Comparison of ENCODE assay signal across 8 mouse cellular contexts in the genomic region with DNA sequence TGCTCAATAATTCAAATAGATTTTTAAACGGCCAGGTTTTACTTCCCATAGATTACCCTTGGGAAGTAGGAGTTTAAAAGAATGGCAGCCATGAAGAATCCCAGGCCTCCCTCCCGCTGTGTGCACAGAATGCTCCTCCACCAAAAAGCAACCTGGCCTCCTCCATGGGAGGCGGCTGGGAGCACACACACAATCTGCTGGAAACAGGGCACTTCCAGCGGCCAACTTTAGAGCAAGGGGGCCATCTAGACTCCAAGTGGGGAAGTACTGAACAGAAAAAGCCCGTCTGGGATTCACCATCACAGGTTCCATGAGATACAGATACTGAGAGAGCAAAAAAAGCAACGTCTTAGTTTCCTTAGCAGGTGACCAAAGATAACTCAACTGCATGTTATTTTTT.
DNase-seq lines count a peak whose midpoint lies in the region; ATAC-seq and TF ChIP-seq lines count a peak whose summit lies in the region.

No protein-coding gene starts in this region.

- peak; percentile 74 for ATAC-seq in heart, postnatal 0 days (ENCODE audit: insufficient read depth, low read depth)
- ATAC-seq in heart, embryonic 12.5 days (ENCODE audit: insufficient number of reproducible peaks, low FRiP score), result no peak
- ATAC-seq in forebrain, embryonic 15.5 days (replicated peaks), result peak; percentile 92

- peak; percentile 30 for DNase-seq in heart, postnatal 0 days (ENCODE audit: low spot score)
- DNase-seq in brain, embryonic 18.5 days (ENCODE audit: low read depth, low spot score), result peak; percentile 68
- peak; percentile 63 to 73 for DNase-seq in left cerebral cortex, adult 18-20 months (ENCODE audit: low spot score in 2 of 2)
- DNase-seq in retina, postnatal 1 day, result peak; percentile 74
- DNase-seq in spleen, postnatal 4 days (ENCODE audit: low spot score in 2 of 2), result no peak
- DNase-seq in thymus, adult 2 months, result no peak

- H3K27ac ChIP-seq in heart, postnatal 0 days (ENCODE audit: low read depth), result no peak overlapping the region
- H3K27ac ChIP-seq in heart, embryonic 12.5 days (ENCODE audit: poor library complexity, severe bottlenecking), result no peak overlapping the region
- H3K27ac ChIP-seq in forebrain, embryonic 15.5 days (replicated peaks), result no peak overlapping the region
- no peak overlapping the region for H3K27ac ChIP-seq in thymus, adult 2 months (ENCODE audit: control insufficient read depth, insufficient read depth, low read length)

- H3K4me3 ChIP-seq in heart, postnatal 0 days (ENCODE audit: low read depth, low read length), result no peak overlapping the region
- H3K4me3 ChIP-seq in heart, embryonic 12.5 days, result no peak overlapping the region
- H3K4me3 ChIP-seq in forebrain, embryonic 15.5 days, result no peak overlapping the region
- H3K4me3 ChIP-seq in thymus, adult 2 months (ENCODE audit: control insufficient read depth, insufficient read depth, low read length), result no peak overlapping the region

- no peaks in the 10 kb centered on the region for H3K4me1 ChIP-seq in heart, postnatal 0 days (ENCODE audit: control insufficient read depth, insufficient read depth)
- H3K4me1 ChIP-seq in heart, embryonic 12.5 days (replicated peaks), result no peaks in the 10 kb centered on the region; the same call in 1 of the 2 replicates
- no peaks in the 10 kb centered on the region for H3K4me1 ChIP-seq in forebrain, embryonic 15.5 days
- H3K4me1 ChIP-seq in thymus, adult 2 months (replicated peaks; ENCODE audit: control insufficient read depth, insufficient read depth, low read length), result no peaks in the 10 kb centered on the region

- no peaks in the 10 kb centered on the region for H3K27me3 ChIP-seq in heart, postnatal 0 days (ENCODE audit: control insufficient read depth, insufficient read depth, low read length)
- no peaks in the 10 kb centered on the region for H3K27me3 ChIP-seq in heart, embryonic 12.5 days (replicated peaks)
- no peaks in the 10 kb centered on the region for H3K27me3 ChIP-seq in forebrain, embryonic 15.5 days
- H3K27me3 ChIP-seq in thymus, adult 2 months (ENCODE audit: control insufficient read depth, insufficient read depth, low read length), result no peaks in the 10 kb centered on the region

- WGBS in heart, postnatal 0 days, result 17% methylated on average over 6 of the region's 6 CpGs
- 8% methylated on average over 6 of the region's 6 CpGs for WGBS in heart, embryonic 12.5 days
- WGBS in forebrain, embryonic 15.5 days, result 11% methylated on average over 6 of the region's 6 CpGs
- 64% methylated on average over 6 of the region's 6 CpGs for WGBS in thymus, adult 2 months

- no peaks in the 10 kb centered on the region for H3K9me3 ChIP-seq in heart, postnatal 0 days (replicated peaks; ENCODE audit: control insufficient read depth, low read length)
- no peaks in the 10 kb centered on the region for H3K9me3 ChIP-seq in heart, embryonic 12.5 days (replicated peaks)
- no peaks in the 10 kb centered on the region for H3K9me3 ChIP-seq in forebrain, embryonic 15.5 days

- no peak overlapping the region for H3K9ac ChIP-seq in heart, postnatal 0 days (replicated peaks; ENCODE audit: low read depth, low read length)
- no peak overlapping the region for H3K9ac ChIP-seq in heart, embryonic 12.5 days
- no peak overlapping the region for H3K9ac ChIP-seq in forebrain, embryonic 15.5 days (replicated peaks)

- peak; percentile 63 for TF ChIP-seq CTCF in heart, postnatal 0 days (IDR thresholded peaks at IDR 0.05; ENCODE audit: low read depth)
- TF ChIP-seq CTCF in thymus, adult 2 months (IDR thresholded peaks at IDR 0.05; ENCODE audit: borderline replicate concordance, control insufficient read depth, extremely low read depth, insufficient read depth, low read length, poor library complexity), result no peak

- H3K36me3 ChIP-seq in heart, postnatal 0 days (replicated peaks; ENCODE audit: control insufficient read depth, insufficient read depth, low read length), result no peaks in the 10 kb centered on the region
- H3K36me3 ChIP-seq in heart, embryonic 12.5 days, result no peaks in the 10 kb centered on the region
- H3K36me3 ChIP-seq in forebrain, embryonic 15.5 days, result no peaks in the 10 kb centered on the region
- no peaks in the 10 kb centered on the region for H3K36me3 ChIP-seq in thymus, adult 2 months (ENCODE audit: control insufficient read depth, insufficient read depth, low read length)

- no peak for TF ChIP-seq EP300 in heart, postnatal 0 days (IDR thresholded peaks at IDR 0.05; ENCODE audit: low read depth)

- no peak overlapping the region for H3K4me2 ChIP-seq in heart, postnatal 0 days (ENCODE audit: low read depth, low read length)
- H3K4me2 ChIP-seq in heart, embryonic 12.5 days, result no peak overlapping the region
- no peak overlapping the region for H3K4me2 ChIP-seq in forebrain, embryonic 15.5 days (replicated peaks)

- TF ChIP-seq POLR2A in thymus, adult 2 months (IDR thresholded peaks at IDR 0.05; ENCODE audit: control insufficient read depth, extremely low read depth, insufficient read depth, low read length, poor library complexity), result no peak

Comparison
In these comparisons a context has a peak if more than half of its experiments do, and no peak if none do; other contexts are left out.
1. DNase-seq: peak in heart, postnatal 0 days (single experiment), brain, embryonic 18.5 days (single experiment), left cerebral cortex, adult 18-20 months (2 of 2) and retina, postnatal 1 day (single experiment); none in spleen, postnatal 4 days (0 of 2) and thymus, adult 2 months (single experiment).